Mouse (Mus musculus): ENCODE measurements around the gene Zfp281. TPM values are rescaled to one million over a fixed set of nuclear protein-coding genes. Genes with fewer than 3 reads are reported as not detected.

The Zfp281 gene
- total and polyA plus RNA-seq, 3 experiments: 17.2 to 48.9 (median 40.6) TPM

DNA sequence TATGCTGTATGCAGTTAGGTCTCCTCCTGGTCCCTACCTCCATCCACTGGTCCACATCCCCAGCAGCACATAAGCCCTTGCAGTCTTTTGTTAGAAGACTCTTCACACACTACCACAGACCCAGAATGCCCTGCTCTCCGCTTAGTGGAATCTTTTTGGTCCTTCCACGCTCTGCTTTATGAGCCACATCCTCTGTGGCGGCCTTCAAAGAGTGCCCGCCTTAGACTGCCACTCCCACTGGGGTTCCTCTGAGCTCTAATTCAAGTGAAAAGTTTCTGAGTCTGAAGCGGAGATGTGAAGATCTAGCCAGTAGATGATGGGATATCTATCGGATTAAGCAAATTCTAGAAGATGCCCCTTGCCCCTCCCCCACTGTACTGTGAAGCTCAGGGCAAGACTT is 47.9 kb downstream of the Zfp281 start:
- no peak for ATAC-seq (ENCODE audit: extremely low read depth, insufficient number of reproducible peaks, low FRiP score, poor library complexity, severe bottlenecking)
- no peaks in the 10 kb centered on the region for H3K4me1 ChIP-seq (ENCODE audit: insufficient read depth, low read depth, low read length)
- DNase-seq (ENCODE audit: low spot score): no peak

DNA sequence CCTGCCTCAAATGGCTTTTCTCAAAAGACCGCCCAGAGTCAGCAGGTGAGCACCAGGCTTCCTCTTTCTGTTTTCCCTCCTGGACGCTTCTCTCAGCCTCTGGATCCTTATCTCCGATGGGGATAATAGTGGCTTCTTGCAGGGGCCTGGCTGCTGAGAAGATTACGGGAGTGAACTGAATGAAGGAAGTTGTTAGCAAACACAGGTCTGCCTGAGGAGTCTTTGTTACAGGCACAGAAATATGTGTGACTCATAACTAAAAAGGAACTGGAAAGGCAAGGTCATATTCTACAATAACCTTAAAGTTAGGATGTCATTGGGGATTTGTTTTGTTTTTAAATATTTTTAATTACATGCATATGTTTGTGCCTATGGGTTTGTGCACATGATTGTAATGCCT is 48.6 kb downstream of the Zfp281 start:
- no peak for DNase-seq (ENCODE audit: low spot score)

More for the DNA sequence above, 47.9 kb downstream of the Zfp281 start:
- Histone ChIP-seq H3K9me3 (replicated peaks) (no peaks in the 10 kb centered on the region), H3K27me3 (ENCODE audit: insufficient read depth, low read length) (peaks cover 3% of the 10 kb centered on the region; the same call in 1 of the 2 replicates), H3K4me3 (ENCODE audit: low read depth, low read length) (no peak overlapping the region), H3K36me3 (replicated peaks) (no peaks in the 10 kb centered on the region)
- TF ChIP-seq POLR2AphosphoS5 (IDR thresholded peaks at IDR 0.05; ENCODE audit: insufficient replicate concordance, low read depth, low read length) (no peak), CTCF (IDR thresholded peaks at IDR 0.05; ENCODE audit: low read depth, low read length) (no peak), GATA1 (IDR thresholded peaks at IDR 0.05; ENCODE audit: borderline replicate concordance, low read length) (no peak), GATA2 (IDR thresholded peaks at IDR 0.05; ENCODE audit: borderline replicate concordance, low read depth, low read length) (no peak), TAL1 (conservative IDR thresholded peaks at IDR 0.05; ENCODE audit: low read depth, low read length) (no peak)

DNA sequence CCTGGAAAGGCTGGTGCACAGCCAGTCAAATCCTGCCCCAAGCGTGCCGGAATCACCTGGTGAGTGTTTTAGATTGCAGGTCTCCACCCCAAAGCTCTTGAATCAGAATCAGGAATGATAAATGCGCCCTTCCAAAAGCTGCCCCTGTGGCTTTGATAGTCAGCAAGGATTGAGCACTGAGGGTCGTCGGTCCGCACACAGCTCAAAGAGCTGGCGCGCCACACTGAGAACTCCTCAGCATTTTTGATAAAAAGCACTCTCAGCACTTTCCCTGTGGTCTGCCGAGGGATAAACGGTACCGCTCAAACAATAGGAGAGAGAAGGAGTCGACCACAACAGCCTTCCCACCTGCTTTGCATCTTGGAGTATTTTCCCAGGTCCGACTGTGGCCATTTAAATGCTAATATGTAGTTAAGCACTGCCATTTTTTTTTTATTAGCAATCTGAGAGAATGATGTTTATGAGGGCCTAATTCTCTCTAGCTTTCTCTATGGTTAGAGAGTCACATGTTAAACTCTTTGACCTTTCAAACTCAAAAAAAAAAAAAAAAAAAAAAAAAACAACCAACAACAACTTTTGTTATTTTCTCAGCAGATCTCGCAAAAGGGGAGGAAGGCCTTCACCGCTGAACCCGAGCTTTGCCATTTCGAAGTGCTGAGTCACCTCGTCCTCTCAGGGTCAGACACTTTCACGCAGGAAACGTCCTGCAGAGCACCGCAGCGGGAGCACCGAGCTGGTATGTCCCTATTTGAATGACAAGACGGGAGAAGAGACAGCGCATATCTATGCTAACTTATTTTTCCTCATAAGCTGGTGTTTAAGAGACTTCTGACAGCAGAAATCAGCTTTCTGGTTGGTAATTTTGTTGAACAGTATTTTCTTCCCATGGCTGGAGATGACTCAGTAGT is 50.1 kb downstream of the Zfp281 start:
- H3K36me3 ChIP-seq (replicated peaks): no peaks in the 10 kb centered on the region
- DNase-seq (ENCODE audit: low spot score) (no peak), ATAC-seq (ENCODE audit: extremely low read depth, insufficient number of reproducible peaks, low FRiP score, poor library complexity, severe bottlenecking) (no peak)
- no peaks in the 10 kb centered on the region for H3K9me3 ChIP-seq (replicated peaks)
- H3K4me1 ChIP-seq (ENCODE audit: insufficient read depth, low read depth, low read length): no peaks in the 10 kb centered on the region
- H3K4me3 ChIP-seq (ENCODE audit: low read depth, low read length): no peak overlapping the region
- TF ChIP-seq POLR2AphosphoS5 (IDR thresholded peaks at IDR 0.05; ENCODE audit: insufficient replicate concordance, low read depth, low read length) (no peak), CTCF (IDR thresholded peaks at IDR 0.05; ENCODE audit: low read depth, low read length) (no peak), GATA1 (IDR thresholded peaks at IDR 0.05; ENCODE audit: borderline replicate concordance, low read length) (no peak), TAL1 (conservative IDR thresholded peaks at IDR 0.05; ENCODE audit: low read depth, low read length) (no peak), GATA2 (IDR thresholded peaks at IDR 0.05; ENCODE audit: borderline replicate concordance, low read depth, low read length) (no peak)
- H3K27me3 ChIP-seq (ENCODE audit: insufficient read depth, low read length): peaks cover 3% of the 10 kb centered on the region; the same call in 1 of the 2 replicates

More for the DNA sequence above, 48.6 kb downstream of the Zfp281 start:
- Histone ChIP-seq H3K27me3 (ENCODE audit: insufficient read depth, low read length) (peaks cover 3% of the 10 kb centered on the region; the same call in 1 of the 2 replicates), H3K36me3 (replicated peaks) (no peaks in the 10 kb centered on the region), H3K4me3 (ENCODE audit: low read depth, low read length) (no peak overlapping the region), H3K4me1 (ENCODE audit: insufficient read depth, low read depth, low read length) (no peaks in the 10 kb centered on the region), H3K9me3 (replicated peaks) (no peaks in the 10 kb centered on the region)
- no peak for ATAC-seq (ENCODE audit: extremely low read depth, insufficient number of reproducible peaks, low FRiP score, poor library complexity, severe bottlenecking)
- no peak for TF ChIP-seq POLR2AphosphoS5 (IDR thresholded peaks at IDR 0.05; ENCODE audit: insufficient replicate concordance, low read depth, low read length)
- TF ChIP-seq TAL1 (conservative IDR thresholded peaks at IDR 0.05; ENCODE audit: low read depth, low read length): no peak
- TF ChIP-seq CTCF (IDR thresholded peaks at IDR 0.05; ENCODE audit: low read depth, low read length): no peak
- no peak for TF ChIP-seq GATA2 (IDR thresholded peaks at IDR 0.05; ENCODE audit: borderline replicate concordance, low read depth, low read length)
- TF ChIP-seq GATA1 (IDR thresholded peaks at IDR 0.05; ENCODE audit: borderline replicate concordance, low read length): no peak

DNA sequence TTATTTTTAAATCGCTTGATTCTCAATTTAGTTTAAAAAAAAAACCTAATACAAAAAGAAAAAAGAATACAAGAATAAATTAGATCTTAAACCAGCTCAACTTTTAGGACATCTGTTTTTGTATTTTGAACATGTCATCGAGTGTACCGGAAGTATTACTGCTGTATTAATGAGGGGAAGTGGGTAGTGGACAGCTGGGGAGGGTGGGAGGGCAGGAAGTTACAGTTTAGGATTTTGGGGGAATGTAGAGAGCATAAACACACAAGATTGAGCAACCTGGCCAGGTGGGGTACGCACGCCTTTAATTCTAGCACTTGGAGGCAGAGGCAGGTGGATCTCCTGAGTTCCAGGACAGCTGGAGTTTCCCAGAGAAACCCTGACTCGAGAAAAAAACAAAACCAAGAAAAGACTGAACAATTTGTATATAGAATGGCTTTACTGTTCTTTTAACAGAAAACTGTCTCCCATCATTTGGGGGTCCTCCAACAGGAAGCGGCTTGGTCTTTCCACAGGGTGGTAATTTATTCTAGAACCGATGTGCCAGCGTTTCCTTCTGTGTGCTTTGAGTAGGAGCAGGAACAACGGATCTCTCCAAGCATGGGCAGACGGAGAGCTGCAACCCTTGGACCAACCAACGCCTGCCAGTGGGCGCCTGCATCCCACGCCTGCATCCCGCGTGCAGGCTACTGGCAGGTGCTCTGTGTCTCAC is 51.2 kb downstream of the Zfp281 start:
- H3K9me3 ChIP-seq (replicated peaks): no peaks in the 10 kb centered on the region
- no peak for ATAC-seq (ENCODE audit: extremely low read depth, insufficient number of reproducible peaks, low FRiP score, poor library complexity, severe bottlenecking)
- no peaks in the 10 kb centered on the region for H3K4me1 ChIP-seq (ENCODE audit: insufficient read depth, low read depth, low read length)
- no peak for DNase-seq (ENCODE audit: low spot score)
- no peak overlapping the region for H3K4me3 ChIP-seq (ENCODE audit: low read depth, low read length)
- H3K36me3 ChIP-seq (replicated peaks): no peaks in the 10 kb centered on the region
- TF ChIP-seq GATA2 (IDR thresholded peaks at IDR 0.05; ENCODE audit: borderline replicate concordance, low read depth, low read length) (no peak), TAL1 (conservative IDR thresholded peaks at IDR 0.05; ENCODE audit: low read depth, low read length) (no peak)
- H3K27me3 ChIP-seq (ENCODE audit: insufficient read depth, low read length): no peaks in the 10 kb centered on the region

DNA sequence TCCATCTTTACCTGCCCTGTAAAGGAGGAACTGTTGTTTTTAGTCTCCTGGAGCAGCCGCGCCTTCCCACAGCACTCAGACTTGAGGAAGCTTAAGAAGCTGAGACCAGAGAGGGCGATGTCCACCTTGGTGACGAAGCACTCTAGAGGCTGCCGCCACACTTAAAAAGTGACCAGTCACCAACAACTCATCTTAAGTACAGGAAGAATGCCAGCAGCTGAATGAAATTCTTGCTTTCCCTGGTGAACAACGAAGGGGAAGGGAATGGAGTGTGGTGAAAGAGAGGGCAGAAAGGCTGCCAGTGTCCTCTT is 51.7 kb downstream of the Zfp281 start:
- Histone ChIP-seq H3K27me3 (ENCODE audit: insufficient read depth, low read length) (no peaks in the 10 kb centered on the region), H3K4me1 (ENCODE audit: insufficient read depth, low read depth, low read length) (no peaks in the 10 kb centered on the region), H3K9me3 (replicated peaks) (no peaks in the 10 kb centered on the region), H3K4me3 (ENCODE audit: low read depth, low read length) (no peak overlapping the region), H3K36me3 (replicated peaks) (no peaks in the 10 kb centered on the region)
- ATAC-seq (ENCODE audit: extremely low read depth, insufficient number of reproducible peaks, low FRiP score, poor library complexity, severe bottlenecking) (no peak), DNase-seq (ENCODE audit: low spot score) (no peak)
- TF ChIP-seq POLR2AphosphoS5 (IDR thresholded peaks at IDR 0.05; ENCODE audit: insufficient replicate concordance, low read depth, low read length) (no peak), GATA2 (IDR thresholded peaks at IDR 0.05; ENCODE audit: borderline replicate concordance, low read depth, low read length) (no peak), GATA1 (IDR thresholded peaks at IDR 0.05; ENCODE audit: borderline replicate concordance, low read length) (no peak), CTCF (IDR thresholded peaks at IDR 0.05; ENCODE audit: low read depth, low read length) (no peak), TAL1 (conservative IDR thresholded peaks at IDR 0.05; ENCODE audit: low read depth, low read length) (no peak)

DNA sequence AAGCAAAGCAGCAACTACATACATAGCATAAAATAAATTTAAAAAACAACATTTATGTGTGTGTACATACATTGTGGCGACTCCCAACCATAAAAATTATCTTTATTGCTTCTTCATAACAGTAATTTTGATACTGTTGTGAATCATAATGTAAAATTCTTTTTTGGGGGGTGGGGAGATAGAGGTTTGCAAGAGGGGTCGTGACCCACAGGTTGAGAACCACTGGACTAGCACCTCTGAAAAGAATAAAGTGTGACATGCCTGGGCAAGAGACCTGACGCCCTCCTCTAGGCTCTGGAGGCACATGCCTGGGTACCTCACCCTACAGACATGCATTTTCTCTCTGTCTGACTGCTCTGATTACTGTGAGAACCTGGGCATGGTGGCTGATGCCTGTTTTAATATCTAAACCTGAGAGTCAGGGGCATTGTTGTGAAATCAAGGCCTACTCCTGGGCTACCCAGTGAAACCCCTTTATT is 53.2 kb downstream of the Zfp281 start:
- DNase-seq (ENCODE audit: low spot score) (no peak), ATAC-seq (ENCODE audit: extremely low read depth, insufficient number of reproducible peaks, low FRiP score, poor library complexity, severe bottlenecking) (no peak)
- H3K4me1 ChIP-seq (ENCODE audit: insufficient read depth, low read depth, low read length): no peaks in the 10 kb centered on the region
- TF ChIP-seq CTCF (IDR thresholded peaks at IDR 0.05; ENCODE audit: low read depth, low read length): no peak
- TF ChIP-seq POLR2AphosphoS5 (IDR thresholded peaks at IDR 0.05; ENCODE audit: insufficient replicate concordance, low read depth, low read length): no peak
- no peak overlapping the region for H3K4me3 ChIP-seq (ENCODE audit: low read depth, low read length)
- H3K36me3 ChIP-seq (replicated peaks): no peaks in the 10 kb centered on the region
- H3K27me3 ChIP-seq (ENCODE audit: insufficient read depth, low read length): no peaks in the 10 kb centered on the region
- H3K9me3 ChIP-seq (replicated peaks): no peaks in the 10 kb centered on the region

Data from G1E (cell line).